Mouse (Mus musculus): ENCODE measurements around the gene Capzb. TPM values are rescaled to one million over a fixed set of nuclear protein-coding genes. Genes with fewer than 3 reads are reported as not detected.

Capzb gene
- total RNA-seq, 2 experiments from 2014 or later = 472 to 500 TPM

GRCm38 (mm10) chr4:139309651-139310050 is 117.0 kb downstream of the Capzb start:
- no peak for DNase-seq

- peak; percentile 94 for DNase-seq
Measured at GRCm38 (mm10) chr4:139310171-139310898, 117.6 kb downstream of the Capzb start, which contains the start of the genes Pqlc2 and Akr7a5. TSS of gene Pqlc2 (minus strand) at chr4:139310708. TSS of gene Akr7a5 (plus strand) at chr4:139310744.

- no peak for DNase-seq
Measured at GRCm38 (mm10) chr4:139310899-139311701, 118.4 kb downstream of the Capzb start.

GRCm38 (mm10) chr4:139311707-139312106 is 119.0 kb downstream of the Capzb start:
- no peak for DNase-seq

GRCm38 (mm10) chr4:139312632-139313031 is 119.9 kb downstream of the Capzb start:
- DNase-seq = no peak

GRCm38 (mm10) chr4:139318449-139318848 is 125.8 kb downstream of the Capzb start:
- no peak for DNase-seq

- DNase-seq = no peak
Measured at GRCm38 (mm10) chr4:139319740-139320139, 127.0 kb downstream of the Capzb start.

- DNase-seq = peak; percentile 42
Measured at GRCm38 (mm10) chr4:139330605-139331004, 137.9 kb downstream of the Capzb start.

GRCm38 (mm10) chr4:139334631-139335295 is 142.1 kb downstream of the Capzb start:
- no peak for DNase-seq

- no peak for DNase-seq
Measured at GRCm38 (mm10) chr4:139335507-139335906, 142.8 kb downstream of the Capzb start.

- DNase-seq = peak; percentile 58
Measured at GRCm38 (mm10) chr4:139336822-139337483, 144.3 kb downstream of the Capzb start.

- DNase-seq = no peak
Measured at GRCm38 (mm10) chr4:139338145-139338544, 145.4 kb downstream of the Capzb start.

GRCm38 (mm10) chr4:139340835-139341234 is 148.1 kb downstream of the Capzb start:
- DNase-seq = no peak

Small RNAs within 50 kb of the gene (microRNA-seq; reads per million reads assigned to microRNA genes)
- gene Gm24245 (ENCODE audit: borderline replicate concordance in 2 of 2) (0 to 0.26 reads per million in 2 experiments), gene Gm25732 (ENCODE audit: borderline replicate concordance in 2 of 2) (0 reads per million in 2 experiments)

Other genes starting within 250 kb of the Capzb start
- gene Rnf186, start 225.8 kb upstream of the Capzb start, total RNA-seq (2021) = not detected
- gene Tmco4, start 220.0 kb upstream of the Capzb start, total RNA-seq (2021) = 1 to 10 TPM; 4.7 TPM
- gene Htr6, start 117.3 kb upstream of the Capzb start, total RNA-seq (2021) = not detected
- gene Nbl1, start 99.9 kb upstream of the Capzb start, total RNA-seq (2021) = 10 to 100 TPM; 23.4 to 25.1 TPM
- gene Minos1, start 61.8 kb upstream of the Capzb start, total RNA-seq (2021) = 100 to 1,000 TPM; 423 to 444 TPM
- 1 to 10 TPM; 4.9 to 6.9 TPM for gene Pqlc2, start 117.8 kb downstream of the Capzb start, total RNA-seq (2021)
- gene Akr7a5, start 117.8 kb downstream of the Capzb start, total RNA-seq (2021) = 10 to 100 TPM; 30.5 to 35.9 TPM
- gene Mrto4, start 159.7 kb downstream of the Capzb start, total RNA-seq (2021) = 10 to 100 TPM; 32.7 to 33.3 TPM
- gene Emc1, start 159.7 kb downstream of the Capzb start, total RNA-seq (2021) = 10 to 100 TPM; 26.3 to 28.4 TPM
- 10 to 100 TPM; 79.0 to 90.6 TPM for gene Ubr4, start 159.7 kb downstream of the Capzb start, total RNA-seq (2021)

All from gastrocnemius, postnatal 25 days (tissue).